Mouse (Mus musculus) C2C12 (cell line): ENCODE results near the gene Gas7.

Experiments used
- CEBPB ChIP-seq: IDR thresholded peaks from one replicate; pipeline ENCODE4 v1.6.1; 2011; ENCODE audit warnings: low read depth, mild to moderate bottlenecking, control low read depth, moderate library complexity
- CTCF ChIP-seq: IDR thresholded peaks from one replicate; pipeline ENCODE4 v1.5.1; 2011; ENCODE audit not compliant: control insufficient read depth, insufficient read depth, insufficient read length
- FOSL1 ChIP-seq: IDR thresholded peaks from one replicate; pipeline ENCODE4 v1.8.0; 2011; ENCODE audit warnings: mild to moderate bottlenecking, low read length; ENCODE audit not compliant: poor library complexity, insufficient read depth, severe bottlenecking
- MAX ChIP-seq: IDR thresholded peaks from one replicate; pipeline ENCODE4 v1.6.1; 2011; ENCODE audit warnings: mild to moderate bottlenecking, control low read depth
- MYOD1 ChIP-seq: IDR thresholded peaks from one replicate; pipeline ENCODE4 v1.6.1; 2011; ENCODE audit warnings: low read depth; ENCODE audit not compliant: control insufficient read depth, insufficient read length
- MYOG ChIP-seq: IDR thresholded peaks from one replicate; pipeline ENCODE4 v1.6.1; 2011; ENCODE audit not compliant: control insufficient read depth, insufficient read length; ENCODE audit errors: extremely low read depth
- USF1 ChIP-seq: IDR thresholded peaks from one replicate; pipeline ENCODE4 v1.6.1; 2011; ENCODE audit warnings: low read depth, mild to moderate bottlenecking, control low read depth, moderate library complexity

DNA sequence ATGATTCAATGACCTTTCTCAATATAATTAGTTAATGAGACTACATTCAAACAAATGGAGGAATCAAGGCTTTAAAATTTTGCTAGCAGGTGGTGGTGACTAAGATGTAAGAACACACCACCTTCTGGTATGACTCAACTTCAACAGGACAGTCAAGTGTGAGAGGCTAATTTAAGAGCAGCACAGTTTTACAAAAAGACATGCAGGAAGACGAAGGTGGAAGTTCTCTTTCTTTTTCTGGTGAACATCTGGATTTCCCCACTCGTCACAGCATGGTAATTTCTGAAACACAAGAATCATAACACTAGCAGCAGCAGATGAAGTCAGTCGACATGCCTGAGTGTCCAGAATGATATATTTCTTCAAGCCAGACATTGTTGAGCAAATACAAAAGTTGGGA lies 279.4 kb downstream of the Gas7 start:
- TF ChIP-seq CTCF (no peak), MAX (no peak), FOSL1 (no peak), CEBPB (no peak), MYOD1 (no peak), USF1 (no peak), MYOG (no peak)
